Mouse (Mus musculus): ENCODE measurements around the gene Bcl2l11. TPM values are rescaled to one million over a fixed set of nuclear protein-coding genes. Genes with fewer than 3 reads are reported as not detected.

Gene Bcl2l11
- total and polyA plus RNA-seq, 3 experiments = 10.9 to 19.9 (median 13.5) TPM

DNA sequence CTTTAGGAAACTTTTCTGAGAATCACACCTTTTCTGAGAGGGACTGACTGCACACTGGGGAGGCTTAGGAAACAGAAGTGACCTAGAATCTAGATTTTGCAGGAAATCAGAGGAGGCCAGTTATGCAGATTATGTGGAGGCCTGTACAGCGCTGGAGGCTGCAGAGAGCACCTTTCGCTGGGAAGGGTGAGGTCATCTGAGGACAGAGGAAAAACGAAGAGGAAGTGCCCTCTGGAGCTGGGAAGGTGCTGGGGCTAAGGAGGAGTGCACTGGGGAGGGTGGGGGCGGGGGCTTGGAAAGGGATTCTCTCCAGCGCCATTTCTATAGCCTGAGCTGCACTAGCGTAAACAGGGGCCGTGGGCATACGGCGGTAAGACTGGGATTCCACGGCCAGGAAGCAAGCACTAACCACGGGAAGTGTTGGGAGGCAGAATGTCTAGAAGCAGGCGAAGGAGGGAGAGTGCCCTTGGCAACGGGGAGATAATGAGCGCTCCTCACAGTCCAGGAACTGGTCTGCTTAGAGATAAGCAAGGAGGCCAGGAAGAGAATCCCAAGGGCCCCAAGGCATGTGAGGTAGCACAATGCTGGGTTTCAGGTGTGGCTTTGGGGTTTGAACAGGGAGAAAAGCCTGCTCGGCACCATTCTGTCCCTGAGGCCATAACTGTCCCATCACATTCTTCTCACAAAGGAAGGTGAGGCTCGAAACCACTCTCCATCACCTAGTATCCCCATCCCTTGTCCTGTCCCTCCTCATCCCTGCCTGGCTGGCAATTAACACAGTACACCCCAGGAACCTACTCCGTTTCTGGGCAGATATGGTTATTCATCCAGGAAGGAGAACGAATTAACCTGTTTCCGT, 85.4 kb downstream of the Bcl2l11 start:
- WGBS = 28% methylated on average over 19 of the region's 19 CpGs
- intact Hi-C loops (cut with DNase I) = loop anchor here (10.0 kb wide), 1 partner anchor 326 kb away; no protein-coding TSS in a partner anchor
- Histone ChIP-seq H3K36me3 (ENCODE audit: control insufficient read depth, insufficient read depth, low read length) (no peaks in the 10 kb centered on the region), H3K27ac (peak overlapping the region; percentile 24), H3K4me3 (no peak overlapping the region), H3K27me3 (ENCODE audit: control insufficient read depth, insufficient read depth, low read length) (no peaks in the 10 kb centered on the region), H3K4me1 (ENCODE audit: control insufficient read depth, insufficient read depth, low read length) (peaks cover 4% of the 10 kb centered on the region), H3K79me2 (replicated peaks; ENCODE audit: control insufficient read depth, insufficient read depth, low read length) (no peaks in the 10 kb centered on the region), H3K9ac (ENCODE audit: low read depth, low read length) (no peak overlapping the region)
- no peak for DNase-seq
- no peak for TF ChIP-seq EP300 (IDR thresholded peaks at IDR 0.05; ENCODE audit: insufficient read depth, low read depth, low read length)
- TF ChIP-seq CTCF (IDR thresholded peaks at IDR 0.05) = no peak
- TF ChIP-seq POLR2A (IDR thresholded peaks at IDR 0.05; ENCODE audit: insufficient read depth, low read depth, low read length) = no peak

DNA sequence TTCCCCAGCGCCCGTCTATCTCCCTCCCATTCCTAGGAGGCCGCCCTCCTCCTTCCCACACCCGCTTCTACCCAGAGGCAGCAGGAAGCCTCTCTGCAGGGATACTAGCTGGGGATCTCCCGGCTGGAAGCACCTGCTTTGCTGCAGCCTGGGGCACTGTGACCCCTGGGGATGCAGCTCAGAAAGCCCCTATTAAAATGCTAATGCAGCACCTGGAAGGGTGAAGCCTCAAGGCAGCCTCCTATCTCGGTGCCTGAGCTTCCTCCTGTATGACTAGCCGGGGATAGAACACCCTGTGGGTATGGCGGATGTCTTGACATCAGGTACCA, 86.0 kb downstream of the Bcl2l11 start:
- H3K9ac ChIP-seq (ENCODE audit: low read depth, low read length) = no peak overlapping the region

More for the DNA sequence above, 86.0 kb downstream of the Bcl2l11 start:
- no peaks in the 10 kb centered on the region for H3K36me3 ChIP-seq (ENCODE audit: control insufficient read depth, insufficient read depth, low read length)
- H3K4me1 ChIP-seq (ENCODE audit: control insufficient read depth, insufficient read depth, low read length) = peaks cover 4% of the 10 kb centered on the region
- intact Hi-C loops (cut with DNase I) = loop anchor here (10.0 kb wide), 1 partner anchor 327 kb away; no protein-coding TSS in a partner anchor
- no peak overlapping the region for H3K4me3 ChIP-seq
- no peaks in the 10 kb centered on the region for H3K27me3 ChIP-seq (ENCODE audit: control insufficient read depth, insufficient read depth, low read length)
- no peak for DNase-seq
- H3K27ac ChIP-seq = no peak overlapping the region
- 55% methylated on average over 8 of the region's 8 CpGs for WGBS
- no peak for TF ChIP-seq POLR2A (IDR thresholded peaks at IDR 0.05; ENCODE audit: insufficient read depth, low read depth, low read length)
- TF ChIP-seq CTCF (IDR thresholded peaks at IDR 0.05) = no peak
- no peak for TF ChIP-seq EP300 (IDR thresholded peaks at IDR 0.05; ENCODE audit: insufficient read depth, low read depth, low read length)
- H3K79me2 ChIP-seq (replicated peaks; ENCODE audit: control insufficient read depth, insufficient read depth, low read length) = no peaks in the 10 kb centered on the region
